Mouse (Mus musculus) ES-Bruce4 (cell line): Measurements from ENCODE around the gene Jagn1.

Experiments
- CTCF ChIP-seq: IDR thresholded peaks from one replicate; pipeline ENCODE4 v1.8.1; 2011; ENCODE audit warnings: low read depth, low read length
- POLR2A ChIP-seq: IDR thresholded peaks from one replicate; pipeline ENCODE4 v1.8.1; 2011; ENCODE audit warnings: low read length; ENCODE audit not compliant: insufficient read depth

GRCm38 (mm10) chr6:113473246-113473645 is 30.9 kb downstream of the Jagn1 start:
- no peak for TF ChIP-seq CTCF
- TF ChIP-seq POLR2A: no peak
